Mouse (Mus musculus) intestine, embryonic 14.5 days (tissue): Measurements from ENCODE around the gene Gnaz. TPM values are rescaled to one million over a fixed set of nuclear protein-coding genes. Genes with fewer than 3 reads are reported as not detected.

Source experiments
- ATAC-seq: fragments of 200-750 bp; cut with Nextera tagmentation; replicated peaks from 2 replicates; pipeline ENCODE4 v1.8.0; 2017; ENCODE audit warnings: low read depth, moderate number of reproducible peaks, moderate TSS enrichment, moderate library complexity; ENCODE audit not compliant: low FRiP score, low TSS enrichment
- DNase-seq: peaks from one replicate; pipeline ENCODE4 v3.0.0-alpha.2; 2018; ENCODE audit warnings: low spot score
- H3K27ac ChIP-seq: fragments of 300-500 bp; sonication (generic); 2 replicates; pipeline ENCODE4 v1.5.1; 2014; ENCODE audit warnings: low read depth, mild to moderate bottlenecking, control low read depth
- H3K27me3 ChIP-seq: fragments of 300-500 bp; sonication (generic); replicated peaks from 2 replicates; pipeline ENCODE4 v1.6.1; 2014; ENCODE audit warnings: low read length, control low read depth; ENCODE audit not compliant: control insufficient read depth, insufficient read depth
- H3K36me3 ChIP-seq: fragments of 300-500 bp; sonication (generic); 2 replicates; pipeline ENCODE4 v1.6.1; 2014; ENCODE audit warnings: low read length, control low read depth; ENCODE audit not compliant: control insufficient read depth, insufficient read depth
- H3K4me1 ChIP-seq: fragments of 300-500 bp; sonication (generic); replicated peaks from 2 replicates; pipeline ENCODE4 v1.6.1; 2014; ENCODE audit warnings: low read length, control low read depth, mixed read lengths; ENCODE audit not compliant: control insufficient read depth, insufficient read depth
- H3K4me2 ChIP-seq: fragments of 300-500 bp; sonication (generic); 2 replicates; pipeline ENCODE4 v1.6.1; 2014; ENCODE audit warnings: low read length
- H3K4me3 ChIP-seq: fragments of 300-500 bp; sonication (generic); 2 replicates; pipeline ENCODE4 v1.5.1; 2014; ENCODE audit warnings: low read depth, low read length, control low read depth, mixed read lengths
- H3K9ac ChIP-seq: fragments of 300-500 bp; sonication (generic); 2 replicates; pipeline ENCODE4 v1.6.1; 2014; ENCODE audit warnings: mild to moderate bottlenecking, low read length
- H3K9me3 ChIP-seq: fragments of 300-500 bp; sonication (generic); 2 replicates; pipeline ENCODE4 v1.6.1; 2016; ENCODE audit warnings: low read length, control low read depth; ENCODE audit not compliant: control insufficient read depth
- WGBS: fragments of 180-500 bp; shearing (Covaris S2); extraction: QIAGEN DNeasy Blood & Tissue Kit; methylation state at CpG from one replicate; pipeline ENCODE4 v1.1.7; 2014; 5-methylcytosine and 5-hydroxymethylcytosine counted together
- polyA plus RNA-seq: library from polyadenylated mRNA; unstranded; fragments of >200 nt; fragmentation: Nextera tagmentation; extraction: Ambion mirVana; gene quantifications from 2 replicates; pipeline ENCODE4 v1.2.1, GENCODE M21; 2014

Gnaz gene
- polyA plus RNA-seq, 1 experiment from 2014 or later: 3.9 TPM

DNA sequence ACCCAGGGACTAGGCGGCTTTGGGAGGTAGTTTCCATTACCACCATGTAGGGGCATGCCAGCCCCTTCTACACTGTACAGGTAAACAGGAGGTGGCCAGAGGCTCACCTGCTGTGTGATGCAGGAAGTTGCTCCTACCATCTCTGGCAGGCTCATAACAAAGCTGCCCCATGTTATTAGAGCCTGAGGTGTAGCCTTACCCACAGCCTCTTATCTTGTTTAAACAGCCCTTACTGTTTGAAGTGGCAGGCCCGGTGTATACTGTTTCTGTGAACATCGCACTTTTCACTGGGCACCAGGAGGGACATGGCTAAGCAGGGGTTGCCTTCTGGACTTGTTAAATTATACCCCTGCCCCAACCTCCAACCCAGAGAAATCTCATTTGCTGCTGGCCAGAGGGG, 37.1 kb downstream of the Gnaz start:
- H3K36me3 ChIP-seq: no peaks in the 10 kb centered on the region
- peaks cover 6% of the 10 kb centered on the region for H3K4me1 ChIP-seq
- DNase-seq (no peak), ATAC-seq (peak; percentile 51)
- no peak overlapping the region for H3K4me3 ChIP-seq
- no peak overlapping the region for H3K4me2 ChIP-seq
- H3K9ac ChIP-seq: no peak overlapping the region
- H3K9me3 ChIP-seq: no peaks in the 10 kb centered on the region
- H3K27ac ChIP-seq: no peak overlapping the region
- no peaks in the 10 kb centered on the region for H3K27me3 ChIP-seq
- WGBS: 49% methylated on average over 3 of the region's 3 CpGs

DNA sequence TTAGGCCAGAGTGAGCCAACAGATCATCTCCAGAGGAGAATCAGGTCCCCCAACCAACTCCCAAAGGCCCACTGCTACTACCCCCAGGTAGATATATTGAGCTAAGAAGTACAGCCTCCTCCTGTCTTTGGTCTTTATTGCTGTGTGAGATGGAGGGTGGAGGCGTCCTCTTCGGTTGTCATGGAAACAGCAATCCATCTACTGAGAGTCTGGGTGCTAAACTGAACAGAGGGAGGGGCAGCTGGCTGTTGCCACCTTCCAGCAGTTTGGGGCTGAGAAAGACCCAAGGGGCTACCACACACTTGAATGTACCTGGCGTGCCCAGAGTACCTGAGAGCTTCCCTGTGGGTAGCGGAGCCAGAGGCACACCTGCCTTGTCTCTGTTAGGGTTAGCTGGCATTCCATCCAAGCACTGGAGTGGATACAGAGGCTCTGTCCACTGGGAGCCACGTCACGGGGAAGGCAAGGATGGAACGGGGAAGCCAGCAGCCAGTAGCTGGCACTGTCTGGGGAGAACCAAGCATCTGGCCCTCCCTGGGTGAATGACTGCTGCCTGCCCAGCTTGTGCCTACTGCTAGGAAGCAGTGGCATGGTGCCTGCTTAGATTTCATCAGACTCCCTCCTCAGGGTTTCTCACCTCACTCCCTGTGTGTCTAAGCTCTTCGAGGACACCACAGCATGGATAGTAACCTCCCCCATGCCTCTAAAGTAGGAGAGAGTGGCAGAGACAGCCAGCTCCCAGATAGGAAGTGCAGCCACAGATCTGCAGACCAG, 40.1 kb downstream of the Gnaz start:
- Histone ChIP-seq H3K4me2 (no peak overlapping the region), H3K27ac (no peak overlapping the region), H3K4me3 (no peak overlapping the region), H3K9ac (no peak overlapping the region), H3K36me3 (no peaks in the 10 kb centered on the region), H3K9me3 (no peaks in the 10 kb centered on the region), H3K4me1 (peaks cover 6% of the 10 kb centered on the region), H3K27me3 (no peaks in the 10 kb centered on the region)
- WGBS: 64% methylated on average over 8 of the region's 8 CpGs
- DNase-seq (no peak), ATAC-seq (no peak)

DNA sequence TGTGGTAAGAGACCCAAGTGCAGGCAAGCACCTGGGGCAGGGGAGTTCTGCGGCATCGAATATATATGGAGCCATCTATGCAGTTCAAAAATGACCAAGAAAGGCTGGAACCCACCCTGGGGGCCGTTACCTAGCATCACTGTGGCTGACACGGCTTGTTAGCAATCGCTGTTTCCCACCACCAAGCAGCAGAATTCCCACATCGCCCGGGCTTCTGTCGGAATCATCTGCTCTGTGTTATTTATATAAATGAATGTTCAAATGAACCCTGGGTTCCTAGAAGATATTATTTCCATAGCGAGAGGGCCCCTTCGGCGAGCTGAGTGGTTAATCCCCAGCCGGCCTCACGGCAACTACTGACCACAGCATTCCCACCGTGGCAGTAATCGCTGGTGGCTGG, 43.7 kb downstream of the Gnaz start:
- DNase-seq: no peak
- ATAC-seq: no peak
- H3K27me3 ChIP-seq: no peaks in the 10 kb centered on the region
- no peak overlapping the region for H3K4me2 ChIP-seq
- H3K9ac ChIP-seq: no peak overlapping the region
- no peak overlapping the region for H3K27ac ChIP-seq
- H3K4me3 ChIP-seq: no peak overlapping the region
- 83% methylated on average over 15 of the region's 15 CpGs for WGBS
- H3K36me3 ChIP-seq: no peaks in the 10 kb centered on the region
- H3K9me3 ChIP-seq: no peaks in the 10 kb centered on the region
- H3K4me1 ChIP-seq: no peaks in the 10 kb centered on the region

DNA sequence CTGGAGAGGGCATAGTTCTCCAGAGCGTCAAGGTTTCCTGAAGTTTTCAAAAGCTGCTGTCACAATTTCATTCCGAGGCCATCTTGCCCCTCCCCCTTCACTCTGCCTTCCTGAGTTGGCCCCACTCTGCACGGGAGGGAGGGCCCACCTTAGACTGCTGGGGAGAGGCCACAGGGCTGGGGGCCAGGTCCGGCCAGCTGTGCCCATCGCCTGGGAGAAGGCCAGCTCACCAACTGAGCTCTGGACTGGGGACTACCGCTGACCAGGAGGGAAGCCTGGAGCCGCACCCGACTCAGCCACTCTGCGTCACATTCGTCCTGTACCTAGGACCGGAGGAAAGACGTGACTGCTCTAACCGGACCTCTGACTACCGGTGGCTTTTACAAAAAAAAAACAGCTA, 48.5 kb downstream of the Gnaz start:
- 71% methylated on average over 14 of the region's 14 CpGs for WGBS
- H3K27ac ChIP-seq: no peak overlapping the region
- DNase-seq (no peak), ATAC-seq (no peak)
- no peak overlapping the region for H3K4me2 ChIP-seq
- H3K27me3 ChIP-seq: no peaks in the 10 kb centered on the region
- H3K9me3 ChIP-seq: no peaks in the 10 kb centered on the region
- H3K4me1 ChIP-seq: no peaks in the 10 kb centered on the region
- H3K9ac ChIP-seq: no peak overlapping the region
- H3K36me3 ChIP-seq: no peaks in the 10 kb centered on the region
- no peak overlapping the region for H3K4me3 ChIP-seq

DNA sequence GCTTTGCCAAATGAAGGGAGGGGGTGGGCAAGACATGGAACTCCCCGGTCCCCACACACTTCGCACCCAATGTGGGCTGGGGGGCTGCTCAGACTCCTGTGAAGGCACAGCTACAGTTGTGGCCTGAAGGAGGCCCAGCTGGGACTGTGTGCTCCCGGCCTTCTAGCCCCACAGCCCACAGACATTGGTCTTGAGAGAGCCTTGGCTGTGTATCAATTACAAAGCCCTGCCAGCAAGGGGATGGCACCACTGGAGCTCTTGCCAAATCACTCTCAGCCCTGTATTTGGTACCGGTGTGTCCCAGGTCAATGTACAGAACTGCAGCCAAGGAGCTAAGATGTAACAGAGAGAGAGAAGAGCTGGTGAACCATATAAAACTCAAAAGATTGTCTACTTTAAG, 49.5 kb downstream of the Gnaz start:
- Histone ChIP-seq H3K9ac (no peak overlapping the region), H3K27me3 (no peaks in the 10 kb centered on the region), H3K27ac (no peak overlapping the region), H3K4me3 (no peak overlapping the region), H3K9me3 (no peaks in the 10 kb centered on the region), H3K4me2 (no peak overlapping the region), H3K36me3 (no peaks in the 10 kb centered on the region), H3K4me1 (no peaks in the 10 kb centered on the region)
- 88% methylated on average over 4 of the region's 4 CpGs for WGBS
- DNase-seq: no peak
- no peak for ATAC-seq

DNA sequence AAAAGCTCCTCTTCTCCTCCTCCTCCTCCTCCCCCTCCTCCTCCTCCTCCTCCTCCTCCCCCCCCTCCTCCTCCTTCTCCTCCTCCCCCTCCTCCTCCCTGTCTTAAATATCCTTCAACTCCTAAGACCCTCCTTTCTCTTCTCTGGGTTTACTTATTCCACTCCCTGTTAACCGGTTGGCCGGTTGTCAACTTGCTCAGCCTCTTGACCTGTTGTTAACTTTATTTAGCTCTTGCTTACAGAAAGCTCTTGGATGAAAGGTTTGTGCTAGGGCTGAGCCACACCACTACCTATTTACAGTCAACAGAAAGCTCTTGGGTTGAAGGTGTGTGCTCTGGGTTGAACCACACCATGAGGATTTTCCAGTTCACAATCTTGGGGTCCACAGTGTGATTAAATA, 53.3 kb downstream of the Gnaz start:
- Histone ChIP-seq H3K9me3 (no peaks in the 10 kb centered on the region), H3K4me1 (no peaks in the 10 kb centered on the region), H3K27ac (no peak overlapping the region), H3K4me3 (no peak overlapping the region), H3K4me2 (no peak overlapping the region), H3K36me3 (no peaks in the 10 kb centered on the region), H3K9ac (no peak overlapping the region), H3K27me3 (no peaks in the 10 kb centered on the region)
- DNase-seq (no peak), ATAC-seq (no peak)
- 26% methylated on average over 2 of the region's 2 CpGs for WGBS

DNA sequence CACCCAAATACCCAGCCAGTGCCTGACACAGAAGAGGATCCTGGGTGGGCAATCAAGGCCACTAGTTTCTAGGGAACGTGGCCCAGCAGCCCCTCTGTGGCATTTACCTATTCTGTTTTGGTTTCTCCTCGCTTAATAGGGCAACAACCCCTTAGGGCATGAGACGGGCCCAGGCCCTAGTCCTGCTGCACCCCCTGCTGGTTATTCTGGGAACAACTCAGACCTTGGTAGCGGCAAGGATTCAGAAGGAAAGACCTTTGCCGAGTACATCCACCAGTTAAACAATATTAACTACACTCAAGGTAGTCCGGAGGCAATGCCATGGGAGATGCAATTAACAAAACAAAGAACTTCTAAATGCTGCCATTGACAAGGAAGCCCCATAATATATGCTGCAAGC, 54.2 kb downstream of the Gnaz start:
- Histone ChIP-seq H3K9ac (no peak overlapping the region), H3K9me3 (no peaks in the 10 kb centered on the region), H3K4me3 (no peak overlapping the region), H3K4me2 (no peak overlapping the region), H3K36me3 (no peaks in the 10 kb centered on the region), H3K27me3 (no peaks in the 10 kb centered on the region), H3K4me1 (no peaks in the 10 kb centered on the region), H3K27ac (no peak overlapping the region)
- no peak; the same call in none of the 2 replicates for ATAC-seq
- peak; percentile 91 for DNase-seq
- 19% methylated on average over 6 of the region's 6 CpGs for WGBS

DNA sequence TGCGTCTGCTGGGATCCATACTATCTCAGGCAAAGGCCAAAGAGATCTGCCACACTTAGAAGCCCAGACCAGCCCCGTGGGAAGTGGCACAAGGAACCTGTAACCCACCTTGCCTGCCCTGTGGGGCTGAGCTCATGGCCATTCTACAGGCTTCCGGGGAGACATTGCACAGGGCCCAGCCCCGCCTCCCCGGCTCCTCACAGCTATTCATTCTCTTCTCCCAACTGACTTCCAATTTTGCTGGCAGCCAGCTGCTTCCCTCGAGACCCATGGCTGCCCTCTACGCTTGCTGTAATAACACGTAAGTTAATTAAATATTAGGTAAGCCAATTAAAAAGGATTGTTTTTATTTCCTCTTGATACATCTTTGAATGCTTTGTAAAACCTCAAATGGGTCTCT, 59.5 kb downstream of the Gnaz start:
- Histone ChIP-seq H3K27me3 (no peaks in the 10 kb centered on the region), H3K4me1 (no peaks in the 10 kb centered on the region), H3K36me3 (no peaks in the 10 kb centered on the region), H3K9me3 (no peaks in the 10 kb centered on the region), H3K27ac (no peak overlapping the region), H3K9ac (no peak overlapping the region), H3K4me3 (no peak overlapping the region), H3K4me2 (no peak overlapping the region)
- DNase-seq (no peak), ATAC-seq (no peak)
- WGBS: 69% methylated on average over 8 of the region's 8 CpGs

DNA sequence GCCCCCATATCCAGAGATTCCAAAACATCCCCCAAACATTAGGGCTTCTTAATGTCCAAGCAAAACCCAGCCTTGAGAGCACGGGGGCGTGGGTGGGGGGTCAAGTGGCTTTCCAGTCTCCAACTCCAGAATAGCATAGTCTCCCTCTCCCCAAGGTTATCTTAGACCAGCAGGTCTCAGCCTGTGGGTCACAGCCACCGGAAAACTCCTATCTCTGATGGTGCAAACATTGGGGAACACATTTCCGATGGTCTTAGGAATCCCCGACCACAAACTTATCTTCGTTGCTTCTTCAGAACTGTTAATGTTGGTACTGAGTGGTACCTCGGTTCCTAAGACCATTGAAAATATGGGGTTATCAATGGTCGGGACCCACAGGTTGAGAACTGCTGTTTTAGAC, 61.8 kb downstream of the Gnaz start:
- no peaks in the 10 kb centered on the region for H3K27me3 ChIP-seq
- H3K36me3 ChIP-seq: no peaks in the 10 kb centered on the region
- H3K4me2 ChIP-seq: no peak overlapping the region
- no peak overlapping the region for H3K27ac ChIP-seq
- H3K9me3 ChIP-seq: no peaks in the 10 kb centered on the region
- no peak overlapping the region for H3K9ac ChIP-seq
- DNase-seq (no peak), ATAC-seq (no peak)
- 90% methylated on average over 8 of the region's 8 CpGs for WGBS
- no peak overlapping the region for H3K4me3 ChIP-seq
- H3K4me1 ChIP-seq: peaks cover 7% of the 10 kb centered on the region; the same call in 1 of the 2 replicates
